Mouse (Mus musculus) CH12.LX (cell line): Measurements from ENCODE around the gene Dedd. TPM values are rescaled to one million over a fixed set of nuclear protein-coding genes. Genes with fewer than 3 reads are reported as not detected.

Source experiments
- DNase-seq: peaks from one replicate; pipeline ENCODE4 v3.0.0-alpha.2; 2013; ENCODE audit errors: extremely low read depth
- H3K27ac ChIP-seq: 2 replicates; pipeline ENCODE4 v1.5.1; 2012; ENCODE audit warnings: low read depth, mild to moderate bottlenecking, control low read depth, moderate library complexity; ENCODE audit not compliant: insufficient read depth
- H3K27me3 ChIP-seq: replicated peaks from 2 replicates; pipeline ENCODE3; 2012; ENCODE audit warnings: inconsistent platforms
- H3K36me3 ChIP-seq, 2 experiments: replicated peaks in 1 of 2; 2 replicates each; pipeline versions ENCODE3 to v1.6.1; 2012; ENCODE audit warnings: inconsistent platforms in 1 of 2, low read length in 1 of 2, mild to moderate bottlenecking in 1 of 2, mixed read lengths in 1 of 2, moderate library complexity in 1 of 2; ENCODE audit not compliant: control insufficient read depth in 1 of 2, insufficient read depth in 1 of 2
- H3K4me1 ChIP-seq, 2 experiments: 2 replicates each; pipeline ENCODE4 v1.6.1; 2012; ENCODE audit warnings: inconsistent platforms in 1 of 2, moderate library complexity in 1 of 2; ENCODE audit not compliant: insufficient read depth in 2 of 2, control insufficient read depth in 1 of 2
- H3K4me2 ChIP-seq: 2 replicates; pipeline ENCODE4 v1.6.1; 2012; ENCODE audit warnings: low read depth, mild to moderate bottlenecking, control low read depth; ENCODE audit not compliant: poor library complexity, insufficient read depth, severe bottlenecking
- H3K4me3 ChIP-seq, 3 experiments: fragments of 150-350 bp in 1 of 3; sonication (generic) in 1 of 3; replicated peaks in 1 of 3; 2 replicates each; pipeline versions ENCODE3 to v1.5.1; 2011 to 2012; ENCODE audit warnings: low read depth in 2 of 3, low read length in 2 of 3, mild to moderate bottlenecking in 2 of 3, moderate library complexity in 2 of 3, control low read depth in 1 of 3, improper control_type of control experiment in 1 of 3, inconsistent platforms in 1 of 3, mixed read lengths in 1 of 3; ENCODE audit not compliant: poor library complexity in 1 of 3
- H3K79me2 ChIP-seq: replicated peaks from 2 replicates; pipeline ENCODE4 v1.6.1; 2012; ENCODE audit warnings: mild to moderate bottlenecking, moderate library complexity; ENCODE audit not compliant: control insufficient read depth, poor library complexity, insufficient read depth, severe bottlenecking; ENCODE audit errors: extremely low read depth
- H3K9ac ChIP-seq: 2 replicates; pipeline ENCODE4 v1.6.1; 2012; ENCODE audit warnings: low read depth, mild to moderate bottlenecking, control low read depth, moderate library complexity; ENCODE audit not compliant: insufficient read depth
- H3K9me3 ChIP-seq: replicated peaks from 2 replicates; pipeline ENCODE3; 2012; ENCODE audit warnings: low read length, inconsistent platforms, mixed read lengths
- CHD2 ChIP-seq: IDR thresholded peaks from 2 replicates; pipeline ENCODE4 v1.6.1; 2011; ENCODE audit warnings: low read length, improper control_type of control experiment
- E2F4 ChIP-seq: IDR thresholded peaks from 2 replicates; pipeline ENCODE4 v1.6.1; 2011; ENCODE audit warnings: low read depth, low read length, improper control_type of control experiment; ENCODE audit not compliant: insufficient replicate concordance
- ELF1 ChIP-seq: IDR thresholded peaks from 2 replicates; pipeline ENCODE4 v1.6.1; 2014; ENCODE audit warnings: low read depth, mild to moderate bottlenecking, inconsistent platforms, low read length, improper control_type of control experiment
- EP300 ChIP-seq: IDR thresholded peaks from 2 replicates; pipeline ENCODE4 v1.6.1; 2011; ENCODE audit warnings: low read length, improper control_type of control experiment
- ETS1 ChIP-seq: conservative IDR thresholded peaks from 2 replicates; pipeline ENCODE4 v1.6.1; 2012; ENCODE audit warnings: low read depth, mild to moderate bottlenecking, inconsistent platforms, low read length, improper control_type of control experiment, moderate library complexity
- HCFC1 ChIP-seq: IDR thresholded peaks from 2 replicates; pipeline ENCODE4 v1.6.1; 2012; ENCODE audit warnings: low read depth, mild to moderate bottlenecking, inconsistent platforms, low read length, improper control_type of control experiment
- JUND ChIP-seq: conservative IDR thresholded peaks from 2 replicates; pipeline ENCODE4 v1.6.1; 2011; ENCODE audit warnings: low read depth, low read length, improper control_type of control experiment
- KAT2A ChIP-seq: IDR thresholded peaks from 2 replicates; pipeline ENCODE4 v1.6.1; 2012; ENCODE audit warnings: low read length, improper control_type of control experiment, inconsistent platforms; ENCODE audit not compliant: insufficient replicate concordance
- MAFK ChIP-seq: IDR thresholded peaks from 2 replicates; pipeline ENCODE4 v1.6.1; 2011; ENCODE audit warnings: low read length, improper control_type of control experiment; ENCODE audit not compliant: insufficient replicate concordance
- MAX ChIP-seq: IDR thresholded peaks from 2 replicates; pipeline ENCODE4 v1.6.1; 2011; ENCODE audit warnings: low read length, improper control_type of control experiment
- MAZ ChIP-seq: IDR thresholded peaks from 2 replicates; pipeline ENCODE4 v1.6.1; 2012; ENCODE audit warnings: low read depth, mild to moderate bottlenecking, inconsistent platforms, low read length, improper control_type of control experiment, moderate library complexity
- MEF2A ChIP-seq: IDR thresholded peaks from 2 replicates; pipeline ENCODE4 v1.6.1; 2014; ENCODE audit warnings: low read depth, mild to moderate bottlenecking, inconsistent platforms, low read length, improper control_type of control experiment, borderline replicate concordance
- MYC ChIP-seq: IDR thresholded peaks from 2 replicates; pipeline ENCODE4 v1.6.1; 2011; ENCODE audit warnings: low read depth, mild to moderate bottlenecking, improper control_type of control experiment, low read length
- NELFE ChIP-seq: IDR thresholded peaks from 2 replicates; pipeline ENCODE4 v1.6.1; 2011; ENCODE audit warnings: low read depth, low read length, improper control_type of control experiment
- NRF1 ChIP-seq: IDR thresholded peaks from 2 replicates; pipeline ENCODE4 v1.6.1; 2014; ENCODE audit warnings: low read depth, mild to moderate bottlenecking, inconsistent platforms, low read length, improper control_type of control experiment, moderate library complexity
- POLR2A ChIP-seq: IDR thresholded peaks from 2 replicates; pipeline ENCODE4 v1.6.1; 2011; ENCODE audit warnings: low read depth, mild to moderate bottlenecking, improper control_type of control experiment, low read length
- POLR2AphosphoS2 ChIP-seq: IDR thresholded peaks from 2 replicates; pipeline ENCODE4 v1.6.1; 2011; ENCODE audit warnings: low read depth, low read length, improper control_type of control experiment
- RAD21 ChIP-seq: IDR thresholded peaks from 2 replicates; pipeline ENCODE4 v1.6.1; 2011; ENCODE audit warnings: low read depth, mild to moderate bottlenecking, low read length, improper control_type of control experiment, moderate library complexity
- SIN3A ChIP-seq: IDR thresholded peaks from 2 replicates; pipeline ENCODE4 v1.6.1; 2012; ENCODE audit warnings: low read length, improper control_type of control experiment, inconsistent platforms
- TBP ChIP-seq: conservative IDR thresholded peaks from 2 replicates; pipeline ENCODE4 v1.6.1; 2011; ENCODE audit warnings: low read depth, low read length, improper control_type of control experiment
- UBTF ChIP-seq: IDR thresholded peaks from 2 replicates; pipeline ENCODE4 v1.6.1; 2012; ENCODE audit warnings: low read depth, mild to moderate bottlenecking, inconsistent platforms, low read length, improper control_type of control experiment, moderate library complexity
- USF2 ChIP-seq: conservative IDR thresholded peaks from 2 replicates; pipeline ENCODE4 v1.6.1; 2011; ENCODE audit warnings: low read depth, low read length, improper control_type of control experiment
- ZC3H11A ChIP-seq: IDR thresholded peaks from 2 replicates; pipeline ENCODE4 v1.6.1; 2012; ENCODE audit warnings: low read depth, mild to moderate bottlenecking, inconsistent platforms, low read length, improper control_type of control experiment
- ZKSCAN1 ChIP-seq: IDR thresholded peaks from 2 replicates; pipeline ENCODE4 v1.6.1; 2012; ENCODE audit warnings: low read depth, inconsistent platforms, low read length, improper control_type of control experiment, borderline replicate concordance
- ZMIZ1 ChIP-seq: IDR thresholded peaks from 2 replicates; pipeline ENCODE4 v1.6.1; 2012; ENCODE audit warnings: low read depth, mild to moderate bottlenecking, inconsistent platforms, low read length, improper control_type of control experiment
- ZNF384 ChIP-seq: IDR thresholded peaks from 2 replicates; pipeline ENCODE4 v1.6.1; 2012; ENCODE audit warnings: low read depth, low read length, improper control_type of control experiment, inconsistent platforms
- dilution Hi-C: fragments of 300-500 bp; cut with MboI; formaldehyde crosslinking; loops from 2 replicates; pipeline ENCODE4 v1.14.3; 2020; ENCODE audit warnings: low sequenced_read_pairs; ENCODE audit not compliant: extremely low pct_unique_long_range_greater_than_20kb, extremely low pct_ligation_motif_present
- in situ Hi-C: fragments of 300-500 bp; cut with MboI; formaldehyde crosslinking; loops from 3 replicates; pipeline ENCODE4 v1.14.3; 2019; ENCODE audit warnings: low sequenced_read_pairs, low pct_ligation_motif_present, low pct_unique_long_range_greater_than_20kb, mixed read lengths
- polyA plus RNA-seq: library from polyadenylated mRNA; unstranded; fragments of >175 nt; gene quantifications from 2 replicates; pipeline ENCODE4 v1.2.1, GENCODE M21; 2012; ENCODE audit warnings: low read depth; ENCODE audit not compliant: insufficient read length
- total RNA-seq, 2 experiments: library from RNA; depleted of rRNA; stranded (reverse); fragments of 300-350 nt in 1 of 2; fragments of >200 nt in 1 of 2; gene quantifications; 2 replicates each; pipeline ENCODE4 v1.2.3; 2012 to 2014

The Dedd gene
- total and polyA plus RNA-seq, 3 experiments, result 14.5 to 34.5 (median 21.5) TPM

GRCm38 (mm10) chr1:171287136-171288081, 41.5 kb upstream of the Dedd start, which contains the start of gene Usp21 (continued):
- TF ChIP-seq MYC (no peak), HCFC1 (peak; percentile 88), MEF2A (peak; percentile 54; the same call in 1 of the 2 replicates), MAFK (no peak), ZMIZ1 (peak; percentile 57; the same call in 1 of the 2 replicates), JUND (no peak), SIN3A (peak; percentile 72), NRF1 (peak; percentile 95), ZNF384 (no peak), RAD21 (no peak), MAZ (no peak), POLR2AphosphoS2 (peak; percentile 90), POLR2A (peak; percentile 89), USF2 (no peak), MAX (no peak), ELF1 (peak; percentile 74), ZKSCAN1 (no peak), KAT2A (peak; percentile 77; the same call in 1 of the 2 replicates)

GRCm38 (mm10) chr1:171288328-171288727, 40.6 kb upstream of the Dedd start:
- Histone ChIP-seq H3K27ac (no peak overlapping the region), H3K36me3 (peaks cover 40 to 63% of the 10 kb centered on the region in 2 experiments), H3K4me1 (peaks cover 5 to 39% of the 10 kb centered on the region in 2 experiments; a peak in 3 of 4 replicates), H3K4me2 (peak overlapping the region; percentile 75), H3K9ac (no peak overlapping the region), H3K27me3 (no peaks in the 10 kb centered on the region), H3K9me3 (no peaks in the 10 kb centered on the region), H3K79me2 (peaks cover 18% of the 10 kb centered on the region), H3K4me3 (no peak overlapping the region)
- DNase-seq, result no peak
- dilution Hi-C loops, result no loop called here
- no peak for TF ChIP-seq UBTF
- no peak for TF ChIP-seq MEF2A
- TF ChIP-seq NRF1, result no peak
- no peak for TF ChIP-seq EP300
- no peak for TF ChIP-seq TBP
- no peak for TF ChIP-seq E2F4
- no peak for TF ChIP-seq ZC3H11A
- no peak for TF ChIP-seq CHD2
- no peak for TF ChIP-seq ZMIZ1
- no peak for TF ChIP-seq POLR2AphosphoS2
- TF ChIP-seq NELFE, result no peak
- TF ChIP-seq ETS1, result no peak
- no peak for TF ChIP-seq POLR2A
- TF ChIP-seq MYC, result no peak
- TF ChIP-seq KAT2A, result no peak
- no peak for TF ChIP-seq USF2
- TF ChIP-seq MAX, result no peak
- in situ Hi-C loops, result no loop called here
